Mouse (Mus musculus) brain, embryonic 14.5 days (tissue): ENCODE measurements around the gene Hspa12a. TPM values are rescaled to one million over a fixed set of nuclear protein-coding genes. Genes with fewer than 3 reads are reported as not detected.
A peak's percentile ranks its signal among the peaks of the same experiment; 100 is the strongest.

Source experiments
- DNase-seq: peaks from one replicate; pipeline ENCODE4 v3.0.0-alpha.2; 2011; ENCODE audit warnings: low read depth
- CTCF ChIP-seq: fragments of 200-500 bp; IDR thresholded peaks from 2 replicates; pipeline ENCODE4 v1.5.1; 2012; ENCODE audit warnings: inconsistent platforms, mild to moderate bottlenecking, moderate library complexity, borderline replicate concordance; ENCODE audit not compliant: insufficient read depth, insufficient read length; ENCODE audit errors: extremely low read depth
- POLR2A ChIP-seq: fragments of 200-500 bp; IDR thresholded peaks from 2 replicates; pipeline ENCODE4 v1.6.1; 2012; ENCODE audit warnings: mild to moderate bottlenecking, inconsistent platforms, borderline replicate concordance; ENCODE audit not compliant: poor library complexity, insufficient read depth, insufficient read length, severe bottlenecking; ENCODE audit errors: extremely low read depth
- polyA plus RNA-seq: library from polyadenylated mRNA; depleted of rRNA; stranded (reverse); fragments of >200 nt; gene quantifications from 2 replicates; pipeline ENCODE4 v1.2.3, GENCODE M21; 2012

The Hspa12a gene
- polyA plus RNA-seq, 1 experiment = 64.6 TPM

- DNase-seq = no peak
- no peak for TF ChIP-seq POLR2A
Measured at GRCm38 (mm10) chr19:58871878-58872277, 71.6 kb downstream of the Hspa12a start.

- TF ChIP-seq CTCF (no peak), POLR2A (no peak)
- no peak for DNase-seq
Measured at GRCm38 (mm10) chr19:58866651-58867050, 76.8 kb downstream of the Hspa12a start.

DNA sequence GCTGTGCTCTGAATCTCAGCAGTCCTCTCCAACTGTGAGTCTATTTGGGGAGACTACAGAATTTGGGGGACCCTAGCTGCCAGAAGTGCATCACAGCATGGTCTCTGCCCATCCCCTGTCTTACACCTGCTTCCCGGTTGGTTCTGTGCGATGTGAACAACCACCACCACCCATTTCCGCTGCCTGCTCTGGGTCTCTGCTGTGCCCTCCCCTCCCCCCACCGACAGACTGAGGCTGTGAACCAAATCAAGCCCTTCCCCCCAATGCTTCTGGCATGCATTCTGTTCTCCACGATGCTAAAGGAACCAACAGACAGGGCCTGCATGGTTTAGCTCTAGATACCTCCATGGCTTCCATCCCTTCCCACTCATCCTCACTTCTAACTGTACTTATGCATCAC lies 78.2 kb downstream of the Hspa12a start:
- TF ChIP-seq CTCF (no peak), POLR2A (no peak)
- DNase-seq = no peak

DNA sequence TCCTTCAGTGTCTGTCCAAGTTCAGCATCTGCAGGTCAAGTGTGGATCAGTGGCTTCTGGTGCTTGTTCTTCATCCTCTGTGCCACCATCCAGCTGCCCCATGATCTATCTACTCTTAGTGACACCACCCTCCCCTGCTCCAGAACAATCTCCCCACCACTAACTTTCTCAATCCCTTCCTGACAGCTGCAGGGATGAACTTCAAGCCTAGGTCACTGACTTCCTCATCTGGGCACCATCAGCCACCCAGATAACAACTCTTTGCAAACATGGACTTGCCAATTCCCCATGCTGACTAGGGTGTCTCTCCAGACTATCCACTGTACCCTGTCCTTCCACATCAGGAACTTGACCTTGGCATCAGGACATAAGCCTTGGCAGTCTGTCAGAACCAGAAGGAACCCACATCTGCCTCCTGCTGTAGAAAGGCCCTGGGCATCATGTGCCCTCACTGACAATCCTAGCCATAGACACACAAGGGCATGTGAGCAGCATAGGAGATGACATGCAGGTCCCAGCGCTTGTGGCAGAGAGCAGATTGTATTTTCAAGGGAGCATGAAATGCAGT lies 79.4 kb downstream of the Hspa12a start:
- TF ChIP-seq POLR2A = no peak
- TF ChIP-seq CTCF = no peak
- no peak for DNase-seq

DNA sequence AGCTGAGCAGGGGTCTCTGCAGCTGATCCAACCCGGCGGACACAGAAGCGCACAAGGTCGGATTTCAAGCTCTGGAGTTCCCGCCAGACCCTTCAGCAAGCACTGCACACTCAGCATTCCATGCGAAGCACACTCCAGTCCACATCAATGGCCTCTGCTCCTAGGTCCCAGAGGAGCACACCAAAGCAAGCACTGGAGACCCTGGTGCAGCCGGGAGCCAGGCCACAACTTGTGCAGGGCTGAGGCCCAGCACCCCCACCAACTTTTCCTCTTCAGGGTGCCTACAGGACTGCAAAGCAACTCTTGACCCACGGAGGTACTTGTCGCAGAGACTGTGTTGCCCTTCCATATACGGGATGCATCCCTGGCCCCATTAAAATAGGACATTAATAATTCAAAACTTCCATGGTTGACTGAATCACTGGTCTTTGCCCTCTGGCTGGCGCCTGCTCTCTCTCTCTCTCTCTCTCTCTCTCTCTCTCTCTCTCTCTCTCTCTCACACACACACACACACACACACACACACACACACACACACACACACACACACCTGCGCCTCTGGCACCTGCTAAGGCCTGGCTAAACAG lies 82.2 kb downstream of the Hspa12a start:
- DNase-seq = no peak
- TF ChIP-seq CTCF (no peak), POLR2A (no peak)

DNA sequence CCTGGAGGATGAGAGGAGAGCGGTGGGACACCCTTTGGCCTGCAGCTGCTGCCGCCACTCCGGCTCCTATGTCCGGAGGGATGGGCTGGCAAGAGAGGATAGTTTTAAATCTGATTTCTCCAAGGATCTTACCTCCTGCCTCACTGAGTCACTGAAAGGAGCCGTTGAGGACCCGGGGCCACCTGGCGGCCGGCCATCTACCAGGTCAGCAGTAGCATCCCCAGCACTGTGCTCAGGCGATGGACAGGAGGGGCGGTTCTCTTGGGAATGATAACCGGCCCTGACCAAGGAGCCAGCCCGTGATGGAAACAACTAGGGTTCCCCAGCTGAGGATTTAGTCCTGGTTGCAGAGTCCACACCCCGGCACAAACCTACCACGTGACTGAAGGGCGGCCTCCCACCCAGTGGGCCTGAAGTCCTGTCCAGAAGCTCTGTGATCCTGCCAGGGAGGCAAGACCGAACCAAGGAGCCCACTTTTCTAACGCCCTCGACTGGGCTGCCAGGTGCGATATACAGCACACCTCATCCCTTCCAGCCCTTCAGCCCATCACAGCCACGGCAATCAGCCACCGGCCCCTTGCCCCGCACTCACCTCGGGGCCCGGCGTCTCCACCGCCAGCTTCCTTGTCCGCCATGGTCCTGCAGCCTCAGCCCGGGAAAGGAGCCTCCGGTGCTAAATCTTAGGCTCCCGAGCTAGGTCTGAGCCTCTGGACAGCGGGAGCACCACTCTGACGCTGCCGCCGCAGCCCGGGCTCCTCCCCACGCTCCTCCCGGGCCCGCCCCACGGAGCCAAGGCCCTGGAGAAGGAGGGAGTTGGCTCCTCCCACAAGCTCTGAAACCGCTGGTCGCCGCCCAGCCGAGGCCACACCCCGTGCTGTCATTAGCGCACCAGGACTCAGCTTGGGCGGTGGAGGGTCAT lies 82.9 kb downstream of the Hspa12a start:
- peak; percentile 93 for DNase-seq
- TF ChIP-seq POLR2A (peak; percentile 19; the same call in 1 of the 2 replicates), CTCF (peak; percentile 20; the same call in 1 of the 2 replicates)

DNA sequence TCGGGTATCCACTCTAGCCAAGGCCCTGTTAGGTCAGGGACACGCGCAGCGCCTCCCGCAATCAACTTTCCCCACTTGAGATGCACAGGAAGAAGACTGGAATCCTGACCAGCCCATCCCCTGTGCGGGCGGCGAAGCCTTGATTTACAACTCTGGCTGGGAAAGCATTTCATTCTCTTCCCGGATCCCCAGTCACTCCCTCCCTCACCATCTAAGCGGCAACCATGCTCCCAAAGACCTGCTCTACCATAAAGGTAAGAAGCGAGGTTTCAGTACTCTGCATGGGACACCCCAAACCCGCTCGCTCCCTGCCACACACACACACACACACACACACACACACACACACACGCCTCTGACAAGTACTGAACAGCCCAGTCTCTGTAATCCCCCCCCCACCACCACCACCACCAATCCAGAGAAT lies 83.6 kb downstream of the Hspa12a start:
- no peak for TF ChIP-seq POLR2A
- no peak for TF ChIP-seq CTCF
- DNase-seq = peak; percentile 54

- peak; percentile 53 for DNase-seq
- no peak for TF ChIP-seq POLR2A
- TF ChIP-seq CTCF = no peak
Measured at GRCm38 (mm10) chr19:58859357-58859756, 84.1 kb downstream of the Hspa12a start.

DNA sequence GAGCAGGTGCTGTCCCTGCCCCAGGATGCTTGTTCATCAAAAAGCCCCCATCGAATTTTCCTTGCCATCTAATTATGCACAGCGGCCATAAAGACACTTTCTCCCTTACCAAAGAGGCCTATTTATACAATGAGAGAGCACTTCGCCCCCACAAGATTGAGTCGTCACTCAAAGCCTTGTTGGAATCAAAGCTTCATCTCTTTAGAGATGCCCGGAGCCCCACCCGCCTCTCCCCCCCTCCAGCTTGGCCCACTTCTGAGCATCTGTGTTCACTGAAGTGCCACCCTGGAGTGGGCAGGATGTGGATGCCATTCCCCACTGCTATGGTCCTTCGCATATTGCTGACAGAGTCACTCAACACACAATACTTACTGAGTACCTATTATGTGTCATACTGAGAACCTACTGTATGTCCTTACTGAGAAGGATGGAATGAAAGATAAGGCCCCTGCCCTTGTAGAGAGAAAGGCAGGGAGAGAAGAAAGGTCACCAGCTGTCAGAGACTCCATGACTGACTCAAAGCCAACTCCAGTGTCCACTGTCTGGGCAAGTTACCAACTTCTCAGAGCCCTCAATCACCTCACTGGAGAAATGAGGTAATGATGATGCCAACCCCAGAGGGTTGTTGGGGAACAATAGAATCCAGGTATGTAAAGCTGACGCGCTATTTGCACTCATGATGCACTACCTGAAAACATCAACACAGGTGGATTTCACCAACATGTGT lies 87.2 kb downstream of the Hspa12a start:
- TF ChIP-seq POLR2A (no peak), CTCF (no peak)
- DNase-seq = peak; percentile 37

DNA sequence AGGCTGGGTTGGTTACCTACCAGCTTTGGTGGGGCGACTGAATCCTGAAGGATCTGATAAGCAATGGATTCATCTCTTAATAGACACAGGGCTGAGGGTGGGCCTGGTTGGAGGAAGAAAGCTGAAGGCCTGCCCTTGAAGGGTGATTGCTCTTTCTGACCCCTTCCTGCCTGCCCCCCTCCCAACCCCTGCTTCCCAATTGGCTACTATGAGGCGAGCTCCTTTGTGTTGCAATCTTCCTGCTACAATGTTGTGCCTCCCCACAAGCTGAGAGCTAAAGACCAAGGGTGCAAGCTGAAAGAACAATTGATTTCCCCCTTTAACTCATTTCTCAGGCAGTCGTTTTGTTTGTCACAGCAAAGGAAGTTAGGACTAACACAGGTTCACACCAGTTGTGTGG lies 88.6 kb downstream of the Hspa12a start:
- DNase-seq = no peak
- TF ChIP-seq POLR2A (no peak), CTCF (no peak)

DNA sequence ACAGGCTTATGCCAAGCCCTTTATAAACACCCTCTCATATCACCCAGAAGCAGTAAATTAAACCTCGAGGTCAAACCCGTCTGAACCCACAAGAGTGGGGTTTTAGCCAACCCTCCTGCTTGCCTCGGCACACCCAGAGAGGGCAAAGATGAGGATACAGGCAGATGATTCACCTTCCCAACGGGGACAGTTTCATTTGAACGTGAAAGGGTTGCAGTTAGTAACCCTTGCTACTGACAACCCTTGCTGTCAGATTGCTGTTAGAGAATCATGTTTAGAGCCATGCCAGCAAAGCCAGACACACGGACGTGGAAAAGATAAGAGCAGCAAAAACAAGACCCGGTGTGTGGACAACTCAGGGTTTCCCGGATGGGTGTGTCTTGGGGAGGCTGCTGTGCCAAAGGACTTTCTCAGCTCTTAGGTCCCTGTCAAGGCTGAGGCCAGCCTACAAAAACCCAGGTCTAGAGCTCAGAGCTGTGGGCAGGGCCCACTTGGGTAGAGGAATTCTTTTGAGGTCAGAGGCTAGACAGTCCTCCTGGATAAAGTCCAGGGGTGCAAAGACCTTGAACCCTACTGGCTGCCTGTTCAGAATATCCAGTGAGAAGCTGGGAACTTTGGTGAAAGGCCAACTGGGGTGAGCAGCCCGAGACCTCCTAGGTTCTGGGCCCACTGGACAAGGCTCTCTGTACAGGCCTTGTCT lies 90.3 kb downstream of the Hspa12a start:
- TF ChIP-seq POLR2A = no peak
- no peak for TF ChIP-seq CTCF
- no peak for DNase-seq

GRCm38 (mm10) chr19:58850719-58851466 lies 92.6 kb downstream of the Hspa12a start:
- DNase-seq = no peak
- no peak for TF ChIP-seq CTCF
- no peak for TF ChIP-seq POLR2A
